Mouse (Mus musculus) layer of hippocampus, adult 2 months (tissue): ENCODE data around the gene Cdh23. TPM values are rescaled to one million over a fixed set of nuclear protein-coding genes. Genes with fewer than 3 reads are reported as not detected.

Experiments used
- DNase-seq, 2 experiments: peaks; one replicate each; pipeline ENCODE4 v3.0.0; 2022; ENCODE audit warnings: low spot score in 2 of 2
- H3K27ac ChIP-seq: fragments of 200-600 bp; 2 replicates; pipeline ENCODE4 v1.8.1; 2022
- H3K4me3 ChIP-seq: fragments of 200-600 bp; 2 replicates; pipeline ENCODE4 v1.8.1; 2022; ENCODE audit warnings: mild to moderate bottlenecking
- CTCF ChIP-seq: fragments of 200-600 bp; conservative IDR thresholded peaks from 2 replicates; pipeline ENCODE4 v1.8.1; 2022; ENCODE audit warnings: antibody characterized with exemption, mild to moderate bottlenecking, moderate library complexity
- total RNA-seq, 2 experiments: library from RNA; stranded (reverse); gene quantifications; 2 replicates each; pipeline ENCODE4 v1.2.3; 2021

Cdh23 gene
- total RNA-seq, 2 experiments from 2014 or later: 2.7 to 2.9 TPM

DNA sequence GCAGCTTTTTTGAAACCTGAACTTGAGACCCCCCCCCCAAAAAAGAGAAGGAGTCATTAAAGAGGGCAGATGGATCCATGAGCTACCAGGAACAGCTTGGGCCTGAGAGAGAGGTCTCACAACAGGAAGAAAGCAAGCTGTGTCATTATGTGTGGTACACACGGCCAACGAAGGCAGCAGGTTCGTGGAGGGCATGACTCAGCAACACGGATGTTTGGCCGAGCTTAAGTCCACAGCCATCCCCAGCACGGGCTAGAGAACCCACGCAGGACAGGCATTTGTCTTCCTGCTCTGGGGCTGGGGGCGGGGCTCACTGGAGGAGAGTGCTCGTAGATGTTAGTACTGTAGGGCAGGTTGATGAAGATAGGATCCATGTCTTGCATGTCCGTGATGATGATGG is 165.7 kb downstream of the Cdh23 start:
- H3K27ac ChIP-seq: no peak overlapping the region
- no peak for TF ChIP-seq CTCF
- no peak overlapping the region for H3K4me3 ChIP-seq
- DNase-seq: no peak

GRCm38 (mm10) chr10:60527949-60528348 is 168.3 kb downstream of the Cdh23 start:
- DNase-seq: no peak
- Histone ChIP-seq H3K27ac (no peak overlapping the region), H3K4me3 (no peak overlapping the region)
- TF ChIP-seq CTCF: no peak

DNA sequence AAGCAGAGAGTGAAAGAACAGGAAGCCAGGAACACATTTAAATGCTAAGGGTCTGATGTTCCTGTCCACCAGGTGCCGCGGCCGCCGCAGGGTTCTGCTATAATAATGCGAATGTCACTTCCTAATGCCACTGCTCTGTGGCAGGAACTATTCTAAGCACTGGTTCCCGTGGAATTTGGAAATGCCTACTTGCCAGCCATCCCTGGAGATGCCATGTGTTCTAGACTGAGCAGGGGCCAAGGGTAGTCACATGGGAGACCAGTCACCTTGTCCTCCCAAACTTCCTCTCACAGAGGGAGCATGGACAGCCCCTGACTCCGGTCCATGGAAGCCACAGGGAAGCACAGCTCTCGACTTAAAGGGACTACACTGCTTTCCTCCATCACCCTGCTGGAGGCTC is 171.2 kb downstream of the Cdh23 start:
- no peak overlapping the region for H3K4me3 ChIP-seq
- no peak for TF ChIP-seq CTCF
- no peak for DNase-seq
- no peak overlapping the region for H3K27ac ChIP-seq

GRCm38 (mm10) chr10:60516286-60516685 is 180.0 kb downstream of the Cdh23 start:
- H3K27ac ChIP-seq: no peak overlapping the region
- DNase-seq: no peak
- H3K4me3 ChIP-seq: no peak overlapping the region
- TF ChIP-seq CTCF: no peak

DNA sequence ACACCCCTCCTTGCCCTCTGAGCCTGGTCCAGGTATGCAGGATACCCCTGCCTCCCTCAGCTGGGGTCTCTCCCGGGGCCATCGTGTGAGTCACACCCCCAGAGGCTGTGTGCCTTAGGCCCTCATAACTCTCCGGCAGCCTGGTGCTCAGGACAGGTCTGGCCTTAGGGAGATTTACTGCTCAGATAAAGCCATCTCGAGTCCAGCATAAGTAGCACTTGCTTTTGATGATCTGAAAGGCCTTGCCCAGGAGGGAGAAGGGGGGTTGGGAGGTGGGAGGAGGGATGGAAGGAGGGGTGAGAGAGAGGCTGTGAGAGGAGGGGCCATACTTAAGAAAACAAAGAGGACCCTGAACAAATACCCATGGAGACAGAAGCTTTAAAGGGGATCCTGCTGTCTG is 197.8 kb downstream of the Cdh23 start:
- no peak for TF ChIP-seq CTCF
- H3K4me3 ChIP-seq: no peak overlapping the region
- no peak overlapping the region for H3K27ac ChIP-seq
- DNase-seq: no peak

DNA sequence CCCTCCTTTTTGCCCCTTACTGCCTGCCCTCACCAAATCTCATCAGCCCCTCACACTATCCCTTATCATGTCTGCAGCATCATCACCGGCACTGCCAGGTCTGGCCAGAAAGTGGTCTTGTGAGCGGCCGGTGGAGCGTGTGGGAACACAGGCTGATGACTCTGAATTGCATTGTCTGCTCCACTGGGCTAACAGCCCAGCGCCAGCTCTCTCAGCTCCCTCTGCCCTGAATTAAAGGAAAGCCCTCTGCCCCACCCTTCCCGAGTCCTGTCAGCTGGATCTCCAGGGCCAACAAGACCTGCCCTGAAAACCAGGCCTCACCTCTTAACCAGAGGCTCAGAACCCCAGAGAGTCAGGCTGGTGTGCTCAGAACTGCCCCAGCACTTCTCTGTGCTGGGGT is 201.2 kb downstream of the Cdh23 start:
- H3K27ac ChIP-seq: no peak overlapping the region
- no peak for TF ChIP-seq CTCF
- no peak for DNase-seq
- H3K4me3 ChIP-seq: no peak overlapping the region

DNA sequence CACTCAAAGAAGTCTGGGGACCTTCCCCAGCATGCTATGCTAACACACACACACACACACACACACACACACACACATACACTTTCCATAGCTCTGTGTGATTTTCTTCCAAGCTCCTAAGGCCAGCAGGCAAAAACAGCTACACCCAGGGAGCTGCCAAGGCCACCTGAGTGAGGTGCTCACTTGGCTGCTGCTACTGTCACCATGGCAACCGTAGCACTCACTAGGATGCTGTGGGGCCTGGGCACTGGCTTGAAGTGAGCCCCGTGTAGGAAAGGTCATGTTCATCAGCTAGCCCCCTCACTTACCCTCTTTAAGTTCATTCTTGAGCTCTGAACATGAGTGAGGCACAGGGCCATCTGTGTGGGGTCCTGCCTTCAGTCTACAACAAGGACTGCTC is 204.8 kb downstream of the Cdh23 start:
- Histone ChIP-seq H3K27ac (no peak overlapping the region), H3K4me3 (no peak overlapping the region)
- TF ChIP-seq CTCF: no peak
- no peak for DNase-seq

- Histone ChIP-seq H3K27ac (no peak overlapping the region), H3K4me3 (no peak overlapping the region)
- no peak for DNase-seq
- no peak for TF ChIP-seq CTCF
Measured at GRCm38 (mm10) chr10:60481381-60481780, 214.9 kb downstream of the Cdh23 start.

DNA sequence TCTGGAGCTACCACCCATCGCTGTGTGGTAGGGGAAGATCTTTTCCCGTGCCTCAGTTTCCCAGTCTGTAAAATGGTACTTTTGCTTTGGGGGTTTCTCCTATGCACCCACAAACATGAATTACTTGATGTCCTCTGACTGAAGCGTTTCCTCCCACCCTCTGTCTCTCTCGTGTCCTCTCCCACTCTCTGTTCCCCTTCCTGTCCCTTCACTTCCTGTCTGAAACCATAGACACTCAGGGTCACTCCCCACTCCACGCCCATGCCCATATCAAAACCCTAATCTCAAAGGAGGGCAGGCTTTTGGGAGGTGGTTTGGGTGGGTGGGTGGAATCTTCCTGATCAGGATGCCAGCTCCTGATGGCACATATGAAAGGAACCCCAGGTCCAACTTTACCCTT is 221.7 kb downstream of the Cdh23 start:
- Histone ChIP-seq H3K27ac (no peak overlapping the region), H3K4me3 (no peak overlapping the region)
- no peak for DNase-seq
- no peak for TF ChIP-seq CTCF

GRCm38 (mm10) chr10:60473782-60474322 is 222.4 kb downstream of the Cdh23 start:
- TF ChIP-seq CTCF: no peak
- Histone ChIP-seq H3K4me3 (no peak overlapping the region), H3K27ac (no peak overlapping the region)
- DNase-seq: no peak

GRCm38 (mm10) chr10:60467752-60468151 is 228.5 kb downstream of the Cdh23 start:
- DNase-seq: no peak
- H3K27ac ChIP-seq: no peak overlapping the region
- TF ChIP-seq CTCF: no peak
- no peak overlapping the region for H3K4me3 ChIP-seq

DNA sequence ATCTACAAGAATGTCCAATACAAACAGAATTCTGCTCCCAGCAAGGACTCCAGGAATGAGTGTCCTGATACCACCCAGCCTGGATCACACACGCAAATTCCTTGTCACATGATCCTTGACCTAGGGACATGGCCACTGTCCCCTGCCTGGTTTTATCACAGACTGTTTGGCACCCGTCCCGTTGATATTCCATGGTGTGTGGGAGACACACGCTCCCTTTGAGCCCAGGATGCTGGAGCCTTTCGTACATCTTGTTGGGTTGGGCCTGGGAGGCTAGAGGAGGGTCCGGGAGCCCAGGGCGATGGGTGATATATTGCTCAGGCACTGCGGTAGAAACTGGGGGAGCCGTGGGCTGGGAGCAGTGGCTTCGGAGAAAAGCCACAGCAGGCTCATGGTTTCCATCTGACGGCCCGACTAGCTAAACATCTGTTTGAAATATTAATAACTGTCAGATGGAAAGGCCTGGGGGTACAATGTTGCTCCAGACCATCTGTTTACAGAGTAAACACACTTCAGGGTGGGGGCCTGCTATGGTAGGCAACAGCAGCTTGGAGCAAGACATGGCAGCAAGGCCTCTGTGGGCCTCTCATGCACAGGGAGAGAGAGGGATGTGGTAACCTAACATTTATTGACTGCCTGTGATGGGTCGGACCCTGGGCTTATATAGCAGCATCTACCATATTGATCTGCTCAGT is 232.2 kb downstream of the Cdh23 start:
- no peak for TF ChIP-seq CTCF
- no peak overlapping the region for H3K27ac ChIP-seq
- no peak for DNase-seq
- no peak overlapping the region for H3K4me3 ChIP-seq

DNA sequence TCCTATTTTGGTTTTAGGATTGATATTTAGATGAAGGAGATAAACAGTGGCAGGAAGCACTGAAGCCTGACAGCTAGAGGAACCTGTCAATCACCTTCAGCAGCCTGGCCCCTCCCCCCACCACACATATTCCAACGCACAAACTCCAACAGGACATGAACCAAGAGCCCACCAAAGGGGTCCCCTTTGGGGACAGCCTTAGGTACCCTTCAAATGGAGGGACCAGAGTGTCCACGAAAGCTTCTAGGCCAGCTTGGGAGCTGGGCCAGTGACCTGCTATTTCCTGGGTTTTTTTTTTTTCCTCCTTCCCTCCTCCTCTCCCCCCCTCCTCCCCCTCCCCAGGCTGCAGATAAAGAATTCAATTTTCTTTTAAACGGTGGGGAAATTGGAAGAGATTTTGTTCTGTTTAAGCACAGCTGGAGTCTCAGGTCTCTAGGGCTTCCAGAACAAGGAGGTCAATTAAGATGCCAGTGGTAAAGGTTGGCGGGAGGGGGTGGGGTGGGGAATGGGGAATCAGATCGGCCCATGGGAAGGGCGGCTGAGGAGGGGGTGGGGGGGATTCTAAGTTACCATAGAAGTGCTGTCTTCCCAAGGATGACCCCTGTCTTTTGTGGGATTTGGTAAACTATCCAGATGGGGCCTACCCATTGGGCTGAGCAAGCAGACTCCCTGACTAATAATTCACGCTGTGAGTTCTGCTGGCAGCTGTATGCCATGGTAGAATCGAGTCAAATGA is 239.5 kb downstream of the Cdh23 start:
- no peak for TF ChIP-seq CTCF
- no peak for DNase-seq
- Histone ChIP-seq H3K4me3 (no peak overlapping the region), H3K27ac (no peak overlapping the region)

DNA sequence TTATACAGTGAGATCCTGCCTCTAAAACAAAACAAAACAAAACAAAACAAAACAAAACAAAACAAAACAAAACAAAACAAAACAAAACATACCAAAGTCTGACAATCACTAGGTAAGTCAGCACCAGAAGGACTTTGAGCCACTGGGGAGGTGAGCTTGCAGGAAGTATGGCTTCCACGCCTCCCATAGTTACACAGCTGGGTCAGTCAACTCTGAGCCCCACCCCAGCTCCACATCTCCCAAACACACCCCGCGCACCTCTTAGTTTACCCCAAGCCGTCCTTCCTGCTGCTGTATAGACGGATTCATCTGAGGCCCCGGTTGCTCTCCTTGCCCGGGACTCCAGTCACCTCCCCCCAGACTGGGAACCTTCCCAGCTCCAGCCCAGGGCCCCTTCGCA is 241.1 kb downstream of the Cdh23 start:
- no peak for TF ChIP-seq CTCF
- no peak overlapping the region for H3K4me3 ChIP-seq
- no peak for DNase-seq
- no peak overlapping the region for H3K27ac ChIP-seq
